Mouse (Mus musculus) C2C12 (cell line): ENCODE data around the gene Ppp1r14b.

ENCODE experiments used
- CEBPB ChIP-seq: IDR thresholded peaks from one replicate; pipeline ENCODE4 v1.6.1; 2011; ENCODE audit warnings: low read depth, mild to moderate bottlenecking, control low read depth, moderate library complexity
- CTCF ChIP-seq: IDR thresholded peaks from one replicate; pipeline ENCODE4 v1.5.1; 2011; ENCODE audit not compliant: control insufficient read depth, insufficient read depth, insufficient read length
- FOSL1 ChIP-seq: IDR thresholded peaks from one replicate; pipeline ENCODE4 v1.8.0; 2011; ENCODE audit warnings: mild to moderate bottlenecking, low read length; ENCODE audit not compliant: poor library complexity, insufficient read depth, severe bottlenecking
- MAX ChIP-seq: IDR thresholded peaks from one replicate; pipeline ENCODE4 v1.6.1; 2011; ENCODE audit warnings: mild to moderate bottlenecking, control low read depth
- MYOD1 ChIP-seq: IDR thresholded peaks from one replicate; pipeline ENCODE4 v1.6.1; 2011; ENCODE audit warnings: low read depth; ENCODE audit not compliant: control insufficient read depth, insufficient read length
- MYOG ChIP-seq: IDR thresholded peaks from one replicate; pipeline ENCODE4 v1.6.1; 2011; ENCODE audit not compliant: control insufficient read depth, insufficient read length; ENCODE audit errors: extremely low read depth
- USF1 ChIP-seq: IDR thresholded peaks from one replicate; pipeline ENCODE4 v1.6.1; 2011; ENCODE audit warnings: low read depth, mild to moderate bottlenecking, control low read depth, moderate library complexity

DNA sequence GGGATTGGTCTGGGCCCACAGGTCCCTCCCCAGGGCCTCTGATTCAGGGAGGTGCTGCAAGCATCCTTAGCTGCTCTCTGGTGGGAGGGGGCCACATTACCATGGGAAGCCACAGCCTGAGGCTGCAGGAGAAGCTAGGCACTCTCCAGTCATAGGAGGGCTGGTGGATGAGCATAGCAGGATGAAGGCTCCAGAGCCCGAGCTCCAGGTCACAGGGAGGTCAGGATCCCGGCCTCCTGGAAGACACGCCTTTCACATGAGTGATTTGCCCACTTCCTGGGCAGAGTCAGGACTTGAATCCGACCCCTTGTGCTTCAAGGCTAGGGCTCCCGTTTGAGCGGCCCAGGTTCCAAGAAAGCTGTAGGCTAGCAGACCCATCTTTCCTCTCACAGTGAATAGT, 3.1 kb upstream of the Ppp1r14b start:
- TF ChIP-seq CTCF, result no peak
- no peak for TF ChIP-seq MAX
- TF ChIP-seq FOSL1, result no peak
- no peak for TF ChIP-seq USF1
- TF ChIP-seq CEBPB, result no peak
- TF ChIP-seq MYOD1, result no peak
- no peak for TF ChIP-seq MYOG
